17 mouse cellular contexts compared by ENCODE assay signal in the genomic region with DNA sequence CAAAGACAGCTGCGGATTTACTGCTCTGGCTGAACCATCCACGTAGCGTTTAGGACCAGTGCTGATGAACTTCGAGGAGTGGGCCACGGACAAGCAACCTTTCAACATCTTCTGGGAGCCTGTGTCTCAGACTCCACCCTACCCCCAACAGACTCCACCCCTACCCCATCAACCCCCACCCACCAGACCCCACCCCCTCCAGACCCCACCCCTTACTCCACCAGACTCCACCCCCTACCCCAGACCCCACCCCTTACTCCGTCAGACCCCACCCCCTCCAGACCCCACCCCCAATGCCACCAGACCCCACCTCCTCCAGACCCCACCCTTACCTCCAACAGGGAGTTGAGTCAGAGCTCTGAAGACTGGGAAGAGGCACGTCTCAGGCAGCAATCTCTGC. TPM values are rescaled to one million over a fixed set of nuclear protein-coding genes. Genes with fewer than 3 reads are reported as not detected.
DNase-seq lines count a peak whose midpoint lies in the region.
"Had no signal": no experiment of that assay in that cellular context is flagged by ENCODE, and none has a peak within 500 bp of the region (broad histone marks: within the 10 kb centered on the region; RNA-seq: fewer than 3 reads in every experiment).

No protein-coding gene starts in this region.

- peak; percentile 17 for DNase-seq in embryo, embryonic 9.5 days (ENCODE audit: extremely low spot score)
- DNase-seq in embryo, embryonic 10 days (ENCODE audit: low spot score) = no peak
- DNase-seq in R1 (ENCODE audit: low read depth, low spot score) = peak; percentile 63
- no peak for DNase-seq in adrenal gland, adult 18-20 months (ENCODE audit: low spot score in 2 of 2)
- no peak for DNase-seq in layer of hippocampus, adult 9-10 months (ENCODE audit: low spot score)
- DNase-seq: adrenal gland, adult 2 months; adrenal gland, postnatal 10 days; adrenal gland, postnatal 25 days; B cell, adult 2 months; cerebellum, adult 11 months; cerebellum, adult 18-20 months; cerebellum, adult 8-10 months; cerebellum, adult 9-11 months; cerebellum, postnatal 14 days; cerebellum, postnatal 36 days had no signal

RNA-seq across cellular contexts. Expression of a gene that starts 10.1 kb away (rescaled TPM):
- not detected for total RNA-seq in adrenal gland, adult 18-20 months (2021)
- total RNA-seq: adrenal gland, adult 2 months; adrenal gland, postnatal 25 days; CH12.LX; common myeloid progenitor, adult 5-6 weeks had no signal

Comparison
In these comparisons a context has a peak if more than half of its experiments do, and no peak if none do; other contexts are left out.
1. DNase-seq: peak in embryo, embryonic 9.5 days (single experiment) and R1 (single experiment); none in embryo, embryonic 10 days (single experiment), adrenal gland, adult 18-20 months (0 of 2) and layer of hippocampus, adult 9-10 months (single experiment).